Mouse (Mus musculus) MEL (cell line): ENCODE data around the gene Snx7.

Experiments used
- CHD2 ChIP-seq: IDR thresholded peaks from 2 replicates; pipeline ENCODE4 v1.6.1; 2011; ENCODE audit warnings: low read length, improper control_type of control experiment
- CTCF ChIP-seq, 3 experiments: IDR thresholded peaks in 2 of 3; conservative IDR thresholded peaks in 1 of 3; 2 replicates each; pipeline ENCODE4 v1.5.1; 2011 to 2012; ENCODE audit warnings: low read length in 3 of 3, low read depth in 2 of 3, mild to moderate bottlenecking in 2 of 3, improper control_type of control experiment in 1 of 3, inconsistent platforms in 1 of 3, mixed read lengths in 1 of 3, moderate library complexity in 1 of 3; ENCODE audit not compliant: control insufficient read depth in 1 of 3, insufficient read depth in 1 of 3, poor library complexity in 1 of 3, severe bottlenecking in 1 of 3
- EP300 ChIP-seq, 2 experiments: IDR thresholded peaks; 2 replicates each; pipeline ENCODE4 v1.6.1; 2011; ENCODE audit warnings: improper control_type of control experiment in 2 of 2, low read length in 2 of 2, low read depth in 1 of 2, mild to moderate bottlenecking in 1 of 2
- MAX ChIP-seq: IDR thresholded peaks from 2 replicates; pipeline ENCODE4 v1.6.1; 2011; ENCODE audit warnings: low read length, improper control_type of control experiment
- POLR2AphosphoS5 ChIP-seq: IDR thresholded peaks from 2 replicates; pipeline ENCODE4 v1.6.1; 2012; ENCODE audit warnings: low read depth, borderline replicate concordance, mild to moderate bottlenecking, inconsistent platforms, low read length, moderate library complexity, mixed read lengths
- RCOR1 ChIP-seq: IDR thresholded peaks from 2 replicates; pipeline ENCODE4 v1.6.1; 2012; ENCODE audit warnings: low read depth, mild to moderate bottlenecking, inconsistent platforms, low read length, improper control_type of control experiment
- TAL1 ChIP-seq: IDR thresholded peaks from 2 replicates; pipeline ENCODE4 v1.6.1; 2012; ENCODE audit warnings: mild to moderate bottlenecking, inconsistent platforms, low read length, moderate library complexity, mixed read lengths

DNA sequence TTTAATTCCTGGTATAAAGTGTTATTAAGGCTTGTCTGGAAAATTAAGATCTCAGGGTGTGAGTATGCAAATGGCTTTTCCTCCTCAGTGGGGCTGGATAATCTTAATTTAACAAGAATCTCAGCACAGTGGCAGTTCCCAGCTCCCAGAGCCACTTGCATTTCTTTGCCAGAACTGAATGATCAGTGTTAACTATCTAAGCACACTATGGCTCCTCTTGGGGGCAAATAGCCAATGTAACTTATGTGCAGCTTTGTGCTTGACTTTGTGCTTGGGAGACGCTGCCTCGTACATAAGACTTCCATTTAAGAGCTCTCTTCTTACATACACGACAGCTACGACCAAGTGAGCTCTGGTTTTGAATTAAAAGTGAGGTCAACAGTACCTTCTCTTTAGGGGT is 136.1 kb downstream of the Snx7 start:
- TF ChIP-seq TAL1, result no peak
- TF ChIP-seq POLR2AphosphoS5, result no peak
- TF ChIP-seq RCOR1, result no peak
- TF ChIP-seq EP300 (IDR thresholded peaks at IDR 0.05; ENCODE audit: low read depth in 1 of 2, low read length in 2 of 2), result no peak
- TF ChIP-seq CTCF (IDR thresholded peaks at IDR 0.05 in 2 of 3, conservative IDR thresholded peaks at IDR 0.05 in 1 of 3; ENCODE audit: control insufficient read depth in 1 of 3, insufficient read depth in 1 of 3, low read depth in 2 of 3, low read length in 3 of 3, poor library complexity in 1 of 3, severe bottlenecking in 1 of 3), result no peak
- TF ChIP-seq CHD2, result no peak
- TF ChIP-seq MAX, result no peak
